Mouse (Mus musculus): ENCODE results near the gene Trnt1. TPM values are rescaled to one million over a fixed set of nuclear protein-coding genes. Genes with fewer than 3 reads are reported as not detected.
A peak's percentile ranks its signal among the peaks of the same experiment; 100 is the strongest.

Trnt1 gene
- polyA plus RNA-seq, 1 experiment, result 28.2 TPM

GRCm38 (mm10) chr6:106747804-106748203, 21.1 kb upstream of the Trnt1 start:
- TF ChIP-seq CTCF (IDR thresholded peaks at IDR 0.05; ENCODE audit: borderline replicate concordance, extremely low read depth, insufficient read depth, insufficient read length), result no peak
- TF ChIP-seq POLR2A (IDR thresholded peaks at IDR 0.05; ENCODE audit: borderline replicate concordance, extremely low read depth, insufficient read depth, insufficient read length, poor library complexity, severe bottlenecking), result no peak
- no peak for DNase-seq (ENCODE audit: low read depth)

DNA sequence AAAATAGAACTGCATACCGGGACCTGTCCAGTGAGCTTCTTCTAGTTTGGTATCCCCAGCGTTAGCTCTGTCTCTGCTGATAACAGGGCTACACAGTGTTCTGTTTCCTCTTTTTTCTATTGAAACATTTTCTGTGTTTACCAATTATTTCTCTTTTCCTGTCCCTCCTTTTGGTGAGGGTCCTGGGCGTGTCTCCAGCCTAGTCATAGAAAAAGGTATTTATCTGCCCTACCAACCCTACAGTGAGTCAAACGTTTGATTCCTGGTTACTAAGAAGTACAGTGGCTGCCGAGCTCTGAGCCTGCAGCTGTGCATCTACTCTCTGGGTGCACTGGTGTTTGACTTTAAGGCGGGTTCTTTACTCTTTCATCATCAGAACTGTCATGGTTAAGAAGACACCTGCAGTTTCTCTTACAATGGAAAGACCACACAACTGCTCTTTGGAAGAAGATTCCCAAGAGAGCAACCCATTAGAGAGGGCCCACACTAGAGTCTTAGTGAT, 20.0 kb upstream of the Trnt1 start, which contains the start of gene Il5ra:
Gene Il5ra, minus strand, starts transcription at position 151 of the 502 bp plus-strand sequence.
- no peak for TF ChIP-seq POLR2A (IDR thresholded peaks at IDR 0.05; ENCODE audit: borderline replicate concordance, extremely low read depth, insufficient read depth, insufficient read length, poor library complexity, severe bottlenecking)
- no peak for TF ChIP-seq CTCF (IDR thresholded peaks at IDR 0.05; ENCODE audit: borderline replicate concordance, extremely low read depth, insufficient read depth, insufficient read length)
- DNase-seq (ENCODE audit: low read depth), result no peak

GRCm38 (mm10) chr6:106750291-106750690, 18.6 kb upstream of the Trnt1 start:
- TF ChIP-seq CTCF (IDR thresholded peaks at IDR 0.05; ENCODE audit: borderline replicate concordance, extremely low read depth, insufficient read depth, insufficient read length), result no peak
- TF ChIP-seq POLR2A (IDR thresholded peaks at IDR 0.05; ENCODE audit: borderline replicate concordance, extremely low read depth, insufficient read depth, insufficient read length, poor library complexity, severe bottlenecking), result no peak
- no peak for DNase-seq (ENCODE audit: low read depth)

DNA sequence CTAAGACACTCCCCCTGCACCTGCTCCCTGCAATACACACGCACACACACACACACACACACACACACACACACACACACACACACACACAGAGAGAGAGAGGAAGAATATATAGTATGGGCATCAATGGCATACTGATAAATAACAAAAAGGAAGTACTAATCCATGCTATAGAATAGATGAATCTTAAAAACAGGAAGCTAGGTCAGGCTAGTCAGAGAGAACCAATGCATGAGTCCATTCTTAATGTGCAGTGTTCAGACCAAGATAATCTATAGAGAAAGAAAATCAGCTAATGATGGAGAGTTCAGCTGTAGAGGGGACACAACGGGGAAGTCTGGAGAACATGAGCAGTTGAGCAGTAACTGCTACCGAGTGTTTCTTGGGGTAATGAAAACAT, 10.6 kb upstream of the Trnt1 start:
- TF ChIP-seq POLR2A (IDR thresholded peaks at IDR 0.05; ENCODE audit: borderline replicate concordance, extremely low read depth, insufficient read depth, insufficient read length, poor library complexity, severe bottlenecking) (no peak), CTCF (IDR thresholded peaks at IDR 0.05; ENCODE audit: borderline replicate concordance, extremely low read depth, insufficient read depth, insufficient read length) (no peak)
- no peak for DNase-seq (ENCODE audit: low read depth)

- no peak for TF ChIP-seq CTCF (IDR thresholded peaks at IDR 0.05; ENCODE audit: borderline replicate concordance, extremely low read depth, insufficient read depth, insufficient read length)
- TF ChIP-seq POLR2A (IDR thresholded peaks at IDR 0.05; ENCODE audit: borderline replicate concordance, extremely low read depth, insufficient read depth, insufficient read length, poor library complexity, severe bottlenecking), result no peak
- DNase-seq (ENCODE audit: low read depth), result no peak
Measured at GRCm38 (mm10) chr6:106760473-106761218, 8.3 kb upstream of the Trnt1 start.

- TF ChIP-seq POLR2A (IDR thresholded peaks at IDR 0.05; ENCODE audit: borderline replicate concordance, extremely low read depth, insufficient read depth, insufficient read length, poor library complexity, severe bottlenecking) (no peak), CTCF (IDR thresholded peaks at IDR 0.05; ENCODE audit: borderline replicate concordance, extremely low read depth, insufficient read depth, insufficient read length) (no peak)
- DNase-seq (ENCODE audit: low read depth), result no peak
Measured at GRCm38 (mm10) chr6:106761486-106761885, 7.4 kb upstream of the Trnt1 start.

GRCm38 (mm10) chr6:106765892-106766291, 3.0 kb upstream of the Trnt1 start:
- TF ChIP-seq CTCF (IDR thresholded peaks at IDR 0.05; ENCODE audit: borderline replicate concordance, extremely low read depth, insufficient read depth, insufficient read length) (no peak), POLR2A (IDR thresholded peaks at IDR 0.05; ENCODE audit: borderline replicate concordance, extremely low read depth, insufficient read depth, insufficient read length, poor library complexity, severe bottlenecking) (no peak)
- no peak for DNase-seq (ENCODE audit: low read depth)

- no peak for DNase-seq (ENCODE audit: low read depth)
- TF ChIP-seq POLR2A (IDR thresholded peaks at IDR 0.05; ENCODE audit: borderline replicate concordance, extremely low read depth, insufficient read depth, insufficient read length, poor library complexity, severe bottlenecking), result no peak
Measured at GRCm38 (mm10) chr6:106766774-106767173, 2.1 kb upstream of the Trnt1 start.

- DNase-seq (ENCODE audit: low read depth), result no peak
- TF ChIP-seq POLR2A (IDR thresholded peaks at IDR 0.05; ENCODE audit: borderline replicate concordance, extremely low read depth, insufficient read depth, insufficient read length, poor library complexity, severe bottlenecking) (no peak), CTCF (IDR thresholded peaks at IDR 0.05; ENCODE audit: borderline replicate concordance, extremely low read depth, insufficient read depth, insufficient read length) (no peak)
Measured at GRCm38 (mm10) chr6:106769290-106769866, 458 bp downstream of the Trnt1 start.

DNA sequence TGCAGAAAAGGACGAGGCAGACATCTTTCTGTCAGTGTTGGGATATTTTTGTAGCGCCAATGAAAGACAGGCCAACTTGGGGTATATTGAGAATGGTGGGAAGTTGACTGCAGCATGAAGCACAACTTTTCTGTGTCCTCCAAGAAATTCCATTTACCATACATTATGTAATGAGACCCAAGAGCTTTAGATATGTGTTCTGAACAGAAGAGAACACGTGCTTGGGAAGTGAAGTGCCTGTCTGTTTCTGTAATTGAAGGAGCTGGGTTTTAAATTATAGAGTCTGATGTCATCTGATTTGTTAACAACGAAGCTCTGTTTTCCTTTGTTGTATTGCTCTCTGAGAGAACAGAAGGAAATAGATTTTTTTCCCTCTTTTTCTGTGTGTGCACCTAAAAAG, 1.1 kb downstream of the Trnt1 start:
- peak; percentile 6 for DNase-seq (ENCODE audit: low read depth)
- TF ChIP-seq POLR2A (IDR thresholded peaks at IDR 0.05; ENCODE audit: borderline replicate concordance, extremely low read depth, insufficient read depth, insufficient read length, poor library complexity, severe bottlenecking), result no peak

GRCm38 (mm10) chr6:106787138-106787537, 18.2 kb downstream of the Trnt1 start:
- TF ChIP-seq CTCF (IDR thresholded peaks at IDR 0.05; ENCODE audit: borderline replicate concordance, extremely low read depth, insufficient read depth, insufficient read length), result no peak
- no peak for TF ChIP-seq POLR2A (IDR thresholded peaks at IDR 0.05; ENCODE audit: borderline replicate concordance, extremely low read depth, insufficient read depth, insufficient read length, poor library complexity, severe bottlenecking)
- no peak for DNase-seq (ENCODE audit: low read depth)

DNA sequence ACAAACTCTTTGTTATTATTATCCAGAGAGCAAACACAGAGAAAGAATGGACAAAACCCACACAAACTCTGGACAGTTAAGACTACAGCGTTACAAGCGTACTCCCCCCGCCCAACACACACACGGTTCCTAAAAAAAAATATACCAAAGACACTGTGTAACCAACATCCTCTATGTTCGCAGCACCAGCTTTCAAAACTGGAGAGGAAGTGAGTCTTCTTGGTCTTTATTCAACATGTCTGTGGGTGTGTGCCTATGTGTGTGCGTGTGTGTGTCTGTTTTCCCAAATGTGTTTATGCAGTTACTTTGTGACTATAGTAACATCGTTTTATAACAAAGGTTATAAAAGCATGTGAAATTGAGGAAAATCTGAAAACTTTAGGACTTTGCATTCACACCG, 22.5 kb downstream of the Trnt1 start:
- TF ChIP-seq CTCF (IDR thresholded peaks at IDR 0.05; ENCODE audit: borderline replicate concordance, extremely low read depth, insufficient read depth, insufficient read length) (no peak), POLR2A (IDR thresholded peaks at IDR 0.05; ENCODE audit: borderline replicate concordance, extremely low read depth, insufficient read depth, insufficient read length, poor library complexity, severe bottlenecking) (no peak)
- DNase-seq (ENCODE audit: low read depth), result no peak
